Mouse (Mus musculus): ENCODE measurements around the gene Ociad2. TPM values are rescaled to one million over a fixed set of nuclear protein-coding genes. Genes with fewer than 3 reads are reported as not detected.
"Not testable (repeated sequence)": the region's sequence is repeated elsewhere in the genome, so short reads cannot be mapped to it uniquely, and the experiment has no call there.

The Ociad2 gene
- polyA plus RNA-seq, 1 experiment from 2014 or later = 5.9 TPM

- no peak for ATAC-seq (ENCODE audit: insufficient read depth)
- WGBS (ENCODE audit: insufficient replicate concordance) = 47% methylated on average over 4 of the region's 4 CpGs
- Histone ChIP-seq H3K4me3 (replicated peaks) (no peak overlapping the region), H3K9me3 (replicated peaks) (no peaks in the 10 kb centered on the region), H3K36me3 (replicated peaks) (no peaks in the 10 kb centered on the region), H3K9ac (no peak overlapping the region), H3K4me1 (replicated peaks) (peaks cover under 1% of the 10 kb centered on the region; the same call in 1 of the 2 replicates), H3K27ac (replicated peaks) (no peak overlapping the region), H3K4me2 (no peak overlapping the region), H3K27me3 (0 out of 2 replicates have a peak, but pooled peaks cover 21% of the 10 kb centered on the region)
Observed at GRCm38 (mm10) chr5:73331002-73331401, 9.8 kb downstream of the Ociad2 start.

GRCm38 (mm10) chr5:73324526-73325170, 16.2 kb downstream of the Ociad2 start:
- 72% methylated on average over 8 of the region's 8 CpGs for WGBS (ENCODE audit: insufficient replicate concordance)

GRCm38 (mm10) chr5:73323602-73324001, 17.2 kb downstream of the Ociad2 start:
- H3K4me2 ChIP-seq = no peak overlapping the region
- H3K9me3 ChIP-seq (replicated peaks) = no peaks in the 10 kb centered on the region
- no peaks in the 10 kb centered on the region for H3K36me3 ChIP-seq (replicated peaks)
- WGBS (ENCODE audit: insufficient replicate concordance) = 60% methylated on average over 5 of the region's 5 CpGs
- H3K27me3 ChIP-seq = no peaks in the 10 kb centered on the region
- no peak overlapping the region for H3K4me3 ChIP-seq (replicated peaks)
- H3K27ac ChIP-seq (replicated peaks) = no peak overlapping the region
- ATAC-seq (ENCODE audit: insufficient read depth) = no peak
- H3K4me1 ChIP-seq (replicated peaks) = 0 out of 2 replicates have a peak, but pooled peaks cover 4% of the 10 kb centered on the region
- H3K9ac ChIP-seq = no peak overlapping the region

More at GRCm38 (mm10) chr5:73324526-73325170, 16.2 kb downstream of the Ociad2 start:
- ATAC-seq (ENCODE audit: insufficient read depth) = no peak
- no peak overlapping the region for H3K4me2 ChIP-seq
- H3K27me3 ChIP-seq = no peaks in the 10 kb centered on the region
- no peaks in the 10 kb centered on the region for H3K4me1 ChIP-seq (replicated peaks)
- H3K27ac ChIP-seq (replicated peaks) = no peak overlapping the region
- no peaks in the 10 kb centered on the region for H3K36me3 ChIP-seq (replicated peaks)
- H3K4me3 ChIP-seq (replicated peaks) = no peak overlapping the region
- H3K9me3 ChIP-seq (replicated peaks) = no peaks in the 10 kb centered on the region
- H3K9ac ChIP-seq = no peak overlapping the region

GRCm38 (mm10) chr5:73322684-73323083, 18.1 kb downstream of the Ociad2 start:
- H3K4me1 ChIP-seq (replicated peaks); H3K4me2 ChIP-seq; H3K27ac ChIP-seq (replicated peaks); H3K9ac ChIP-seq; H3K36me3 ChIP-seq (replicated peaks); H3K4me3 ChIP-seq (replicated peaks); H3K9me3 ChIP-seq (replicated peaks); ATAC-seq (ENCODE audit: insufficient read depth); H3K27me3 ChIP-seq: not testable (repeated sequence)
- WGBS (ENCODE audit: insufficient replicate concordance) = 63% methylated on average over 1 of the region's 1 CpGs

GRCm38 (mm10) chr5:73319306-73319705, 21.5 kb downstream of the Ociad2 start:
- Histone ChIP-seq H3K27ac (replicated peaks) (no peak overlapping the region), H3K9ac (no peak overlapping the region), H3K36me3 (replicated peaks) (peaks cover 33% of the 10 kb centered on the region), H3K4me2 (no peak overlapping the region), H3K4me3 (replicated peaks) (no peak overlapping the region), H3K9me3 (replicated peaks) (no peaks in the 10 kb centered on the region), H3K4me1 (replicated peaks) (peaks cover 22% of the 10 kb centered on the region), H3K27me3 (no peaks in the 10 kb centered on the region)
- ATAC-seq (ENCODE audit: insufficient read depth) = no peak
- 75% methylated on average over 5 of the region's 5 CpGs for WGBS (ENCODE audit: insufficient replicate concordance)

GRCm38 (mm10) chr5:73314654-73315053, 26.2 kb downstream of the Ociad2 start:
- no peak for ATAC-seq (ENCODE audit: insufficient read depth)
- 88% methylated on average over 2 of the region's 2 CpGs for WGBS (ENCODE audit: insufficient replicate concordance)
- H3K4me1 ChIP-seq (replicated peaks) = peaks cover 60% of the 10 kb centered on the region
- H3K9ac ChIP-seq = no peak overlapping the region
- H3K4me2 ChIP-seq = no peak overlapping the region
- H3K27me3 ChIP-seq = no peaks in the 10 kb centered on the region
- no peak overlapping the region for H3K4me3 ChIP-seq (replicated peaks)
- H3K36me3 ChIP-seq (replicated peaks) = peaks cover 70% of the 10 kb centered on the region
- H3K9me3 ChIP-seq (replicated peaks) = no peaks in the 10 kb centered on the region
- peak overlapping the region; percentile 61 for H3K27ac ChIP-seq (replicated peaks)

- Histone ChIP-seq H3K4me2 (peak overlapping the region; percentile 49), H3K27ac (replicated peaks) (peak overlapping the region; percentile 80), H3K4me1 (replicated peaks) (peaks cover 60% of the 10 kb centered on the region), H3K9me3 (replicated peaks) (no peaks in the 10 kb centered on the region), H3K9ac (no peak overlapping the region), H3K4me3 (replicated peaks) (no peak overlapping the region), H3K36me3 (replicated peaks) (peaks cover 78% of the 10 kb centered on the region), H3K27me3 (no peaks in the 10 kb centered on the region)
- whole genome bisulfite sequencing (ENCODE audit: insufficient replicate concordance) = 46% methylated on average over 10 of the region's 10 CpGs
- peak; percentile 66 for ATAC-seq (ENCODE audit: insufficient read depth)
Observed at GRCm38 (mm10) chr5:73313591-73313990, 27.2 kb downstream of the Ociad2 start.

GRCm38 (mm10) chr5:73311458-73311857, 29.4 kb downstream of the Ociad2 start:
- ATAC-seq (ENCODE audit: insufficient read depth) = peak; percentile 97
- H3K4me1 ChIP-seq (replicated peaks) = peaks cover 60% of the 10 kb centered on the region
- H3K27ac ChIP-seq (replicated peaks) = peak overlapping the region; percentile 89
- no peak overlapping the region for H3K9ac ChIP-seq
- no peaks in the 10 kb centered on the region for H3K9me3 ChIP-seq (replicated peaks)
- H3K27me3 ChIP-seq = no peaks in the 10 kb centered on the region
- H3K4me2 ChIP-seq = peak overlapping the region; percentile 44
- no peak overlapping the region for H3K4me3 ChIP-seq (replicated peaks)
- WGBS (ENCODE audit: insufficient replicate concordance) = 16% methylated on average over 5 of the region's 5 CpGs
- H3K36me3 ChIP-seq (replicated peaks) = peaks cover 87% of the 10 kb centered on the region

- Histone ChIP-seq H3K4me1 (replicated peaks) (peaks cover 53% of the 10 kb centered on the region), H3K4me2 (no peak overlapping the region), H3K27ac (replicated peaks) (peak overlapping the region; percentile 89), H3K36me3 (replicated peaks) (peaks cover 85% of the 10 kb centered on the region), H3K9ac (no peak overlapping the region), H3K4me3 (replicated peaks) (no peak overlapping the region), H3K27me3 (no peaks in the 10 kb centered on the region), H3K9me3 (replicated peaks) (no peaks in the 10 kb centered on the region)
- ATAC-seq (ENCODE audit: insufficient read depth) = no peak
- 67% methylated on average over 1 of the region's 1 CpGs for WGBS (ENCODE audit: insufficient replicate concordance)
Observed at GRCm38 (mm10) chr5:73310401-73310800, 30.4 kb downstream of the Ociad2 start.

- no peak overlapping the region for H3K4me3 ChIP-seq (replicated peaks)
- H3K9me3 ChIP-seq (replicated peaks) = no peaks in the 10 kb centered on the region
- no peaks in the 10 kb centered on the region for H3K27me3 ChIP-seq
- ATAC-seq (ENCODE audit: insufficient read depth) = no peak
- no peak overlapping the region for H3K9ac ChIP-seq
- H3K36me3 ChIP-seq (replicated peaks) = peaks cover 84% of the 10 kb centered on the region
- H3K4me2 ChIP-seq = no peak overlapping the region
- H3K4me1 ChIP-seq (replicated peaks) = peaks cover 44% of the 10 kb centered on the region
- peak overlapping the region; percentile 52; the same call in 1 of the 2 replicates for H3K27ac ChIP-seq (replicated peaks)
- WGBS (ENCODE audit: insufficient replicate concordance) = 88% methylated on average over 4 of the region's 4 CpGs
Observed at GRCm38 (mm10) chr5:73309496-73309895, 31.3 kb downstream of the Ociad2 start.

- H3K9me3 ChIP-seq (replicated peaks) = no peaks in the 10 kb centered on the region
- no peak overlapping the region for H3K4me2 ChIP-seq
- H3K4me3 ChIP-seq (replicated peaks) = no peak overlapping the region
- no peak overlapping the region for H3K27ac ChIP-seq (replicated peaks)
- 86% methylated on average over 3 of the region's 3 CpGs for WGBS (ENCODE audit: insufficient replicate concordance)
- H3K9ac ChIP-seq = no peak overlapping the region
- H3K27me3 ChIP-seq = no peaks in the 10 kb centered on the region
- peaks cover 79% of the 10 kb centered on the region for H3K36me3 ChIP-seq (replicated peaks)
- ATAC-seq (ENCODE audit: insufficient read depth) = no peak
- peaks cover 27% of the 10 kb centered on the region for H3K4me1 ChIP-seq (replicated peaks)
Observed at GRCm38 (mm10) chr5:73307297-73307696, 33.5 kb downstream of the Ociad2 start.

GRCm38 (mm10) chr5:73306486-73306885, 34.3 kb downstream of the Ociad2 start:
- Histone ChIP-seq H3K36me3 (replicated peaks) (peaks cover 81% of the 10 kb centered on the region), H3K27me3 (no peaks in the 10 kb centered on the region), H3K4me3 (replicated peaks) (no peak overlapping the region), H3K9ac (no peak overlapping the region), H3K4me1 (replicated peaks) (peaks cover 28% of the 10 kb centered on the region), H3K27ac (replicated peaks) (no peak overlapping the region), H3K9me3 (replicated peaks) (no peaks in the 10 kb centered on the region), H3K4me2 (no peak overlapping the region)
- ATAC-seq (ENCODE audit: insufficient read depth) = no peak
- WGBS (ENCODE audit: insufficient replicate concordance) = 89% methylated on average over 6 of the region's 6 CpGs

All from liver, embryonic 15.5 days (tissue).